Mouse (Mus musculus) limb, embryonic 15.5 days (tissue): ENCODE measurements around the gene Gm42906. TPM values are rescaled to one million over a fixed set of nuclear protein-coding genes. Genes with fewer than 3 reads are reported as not detected.

Experiments
- ATAC-seq: fragments of 200-750 bp; cut with Nextera tagmentation; 2 replicates; pipeline ENCODE4 v1.8.0; 2017; ENCODE audit warnings: low read depth, moderate TSS enrichment; ENCODE audit not compliant: insufficient number of reproducible peaks, low FRiP score, low TSS enrichment
- H3K27ac ChIP-seq: fragments of 300-500 bp; sonication (generic); 2 replicates; pipeline ENCODE4 v1.5.1; 2015; ENCODE audit warnings: moderate library complexity, mild to moderate bottlenecking, inconsistent platforms
- H3K27me3 ChIP-seq: fragments of 300-500 bp; sonication (generic); 2 replicates; pipeline ENCODE4 v1.6.1; 2015; ENCODE audit warnings: inconsistent platforms
- H3K36me3 ChIP-seq: fragments of 300-500 bp; sonication (generic); 2 replicates; pipeline ENCODE4 v1.6.1; 2015; ENCODE audit warnings: inconsistent platforms
- H3K4me1 ChIP-seq: fragments of 300-500 bp; sonication (generic); 2 replicates; pipeline ENCODE4 v1.6.1; 2015; ENCODE audit warnings: inconsistent platforms
- H3K4me2 ChIP-seq: fragments of 300-500 bp; sonication (generic); 2 replicates; pipeline ENCODE4 v1.6.1; 2015; ENCODE audit warnings: mild to moderate bottlenecking, inconsistent platforms
- H3K4me3 ChIP-seq: fragments of 300-500 bp; sonication (generic); 2 replicates; pipeline ENCODE4 v1.5.1; 2015; ENCODE audit warnings: mild to moderate bottlenecking, inconsistent platforms
- H3K9ac ChIP-seq: fragments of 300-500 bp; sonication (generic); 2 replicates; pipeline ENCODE4 v1.6.1; 2015; ENCODE audit warnings: inconsistent platforms
- H3K9me3 ChIP-seq: fragments of 300-500 bp; sonication (generic); 2 replicates; pipeline ENCODE4 v1.6.1; 2016; ENCODE audit warnings: inconsistent platforms
- WGBS: fragments of 180-500 bp; shearing (Covaris S2); methylation state at CpG from one replicate; pipeline ENCODE4 v1.1.7; 2015; 5-methylcytosine and 5-hydroxymethylcytosine counted together
- polyA plus RNA-seq: library from polyadenylated mRNA; unstranded; fragments of >200 nt; fragmentation: Nextera tagmentation; extraction: Ambion mirVana; gene quantifications from 2 replicates; pipeline ENCODE4 v1.2.1, GENCODE M21; 2015

The Gm42906 gene
- polyA plus RNA-seq, 1 experiment from 2014 or later: not detected

DNA sequence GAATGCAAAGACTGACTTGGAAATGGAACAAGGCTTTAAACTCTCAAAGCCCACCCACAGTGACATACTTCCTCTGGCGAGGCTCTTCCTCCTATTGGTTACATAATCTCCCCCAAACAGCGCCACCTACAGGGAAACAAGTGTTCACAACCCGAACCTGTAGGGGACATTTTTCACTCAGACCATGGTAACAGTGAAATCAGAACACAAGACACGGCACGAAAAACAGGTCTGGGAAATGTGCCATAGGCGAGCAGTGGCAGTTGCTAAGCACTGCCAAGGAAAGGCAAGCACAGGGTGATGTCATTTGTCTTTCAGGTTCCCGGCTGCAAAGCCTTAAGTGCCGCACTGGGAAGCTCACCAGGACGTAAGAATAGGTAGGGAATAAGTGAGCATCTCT, 276.4 kb downstream of the Gm42906 start:
- Histone ChIP-seq H3K27ac (no peak overlapping the region), H3K4me1 (peaks cover 16% of the 10 kb centered on the region), H3K4me2 (no peak overlapping the region), H3K4me3 (no peak overlapping the region), H3K9me3 (no peaks in the 10 kb centered on the region), H3K36me3 (no peaks in the 10 kb centered on the region), H3K9ac (no peak overlapping the region), H3K27me3 (no peaks in the 10 kb centered on the region)
- ATAC-seq: no peak
- WGBS: 74% methylated on average over 9 of the region's 9 CpGs

GRCm38 (mm10) chr5:151149509-151149908, 278.5 kb downstream of the Gm42906 start:
- H3K4me2 ChIP-seq: no peak overlapping the region
- H3K36me3 ChIP-seq: no peaks in the 10 kb centered on the region
- no peak overlapping the region for H3K9ac ChIP-seq
- 18% methylated on average over 8 of the region's 8 CpGs for WGBS
- no peak overlapping the region for H3K27ac ChIP-seq
- ATAC-seq: no peak
- no peaks in the 10 kb centered on the region for H3K9me3 ChIP-seq
- H3K4me1 ChIP-seq: peaks cover 5% of the 10 kb centered on the region
- H3K27me3 ChIP-seq: no peaks in the 10 kb centered on the region
- H3K4me3 ChIP-seq: no peak overlapping the region

GRCm38 (mm10) chr5:151148079-151148478, 279.9 kb downstream of the Gm42906 start:
- no peak overlapping the region for H3K4me3 ChIP-seq
- H3K27me3 ChIP-seq: no peaks in the 10 kb centered on the region
- 86% methylated on average over 4 of the region's 4 CpGs for WGBS
- no peak for ATAC-seq
- no peak overlapping the region for H3K9ac ChIP-seq
- H3K4me2 ChIP-seq: no peak overlapping the region
- no peak overlapping the region for H3K27ac ChIP-seq
- no peaks in the 10 kb centered on the region for H3K9me3 ChIP-seq
- peaks cover 13% of the 10 kb centered on the region for H3K4me1 ChIP-seq
- no peaks in the 10 kb centered on the region for H3K36me3 ChIP-seq

DNA sequence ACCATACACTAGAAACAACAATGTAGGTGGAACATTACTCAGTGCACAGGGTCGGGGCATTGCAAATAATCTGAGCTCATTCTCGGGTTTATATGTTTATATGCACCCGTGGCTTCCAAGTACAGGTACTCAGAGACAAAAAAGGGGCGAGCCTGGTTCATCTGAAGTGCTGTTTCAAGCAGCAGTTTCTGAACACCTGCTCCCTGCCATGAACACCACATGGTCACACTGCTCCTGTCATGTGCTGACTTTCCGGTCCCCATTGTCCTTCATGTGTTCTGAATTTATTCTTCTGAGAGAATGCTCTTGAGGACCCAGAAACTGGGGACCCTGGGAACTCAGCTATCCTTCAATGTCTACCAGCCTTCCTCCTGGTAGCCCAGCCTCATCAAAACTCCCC, 282.2 kb downstream of the Gm42906 start:
- H3K4me2 ChIP-seq: no peak overlapping the region
- no peak overlapping the region for H3K27ac ChIP-seq
- H3K36me3 ChIP-seq: no peaks in the 10 kb centered on the region
- peaks cover 23% of the 10 kb centered on the region for H3K4me1 ChIP-seq
- WGBS: 69% methylated on average over 5 of the region's 5 CpGs
- no peaks in the 10 kb centered on the region for H3K27me3 ChIP-seq
- no peak overlapping the region for H3K9ac ChIP-seq
- no peak for ATAC-seq
- no peaks in the 10 kb centered on the region for H3K9me3 ChIP-seq
- H3K4me3 ChIP-seq: no peak overlapping the region

DNA sequence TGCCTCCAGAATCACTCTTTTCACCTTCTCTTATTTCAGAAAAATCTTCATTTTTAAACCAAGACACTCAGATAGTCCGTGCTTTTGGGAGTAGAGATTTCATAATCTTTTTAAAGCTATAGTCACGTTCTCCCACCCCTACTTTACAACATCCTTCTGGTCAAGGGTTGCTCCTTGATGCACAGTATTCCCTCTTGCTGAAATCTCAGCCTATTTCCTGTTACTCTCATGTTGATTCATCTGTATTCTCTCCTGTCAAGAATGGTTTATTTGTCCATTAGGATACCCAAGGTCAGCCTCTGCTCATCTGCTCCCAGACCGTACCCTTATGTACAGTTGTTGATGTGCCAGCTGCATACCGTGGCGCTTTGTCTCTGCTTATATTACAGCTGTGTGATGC, 284.0 kb downstream of the Gm42906 start:
- Histone ChIP-seq H3K27ac (no peak overlapping the region), H3K4me3 (no peak overlapping the region), H3K27me3 (no peaks in the 10 kb centered on the region), H3K4me1 (peaks cover 23% of the 10 kb centered on the region), H3K9me3 (no peaks in the 10 kb centered on the region), H3K36me3 (no peaks in the 10 kb centered on the region), H3K9ac (no peak overlapping the region), H3K4me2 (no peak overlapping the region)
- no peak for ATAC-seq
- 73% methylated on average over 5 of the region's 5 CpGs for WGBS

DNA sequence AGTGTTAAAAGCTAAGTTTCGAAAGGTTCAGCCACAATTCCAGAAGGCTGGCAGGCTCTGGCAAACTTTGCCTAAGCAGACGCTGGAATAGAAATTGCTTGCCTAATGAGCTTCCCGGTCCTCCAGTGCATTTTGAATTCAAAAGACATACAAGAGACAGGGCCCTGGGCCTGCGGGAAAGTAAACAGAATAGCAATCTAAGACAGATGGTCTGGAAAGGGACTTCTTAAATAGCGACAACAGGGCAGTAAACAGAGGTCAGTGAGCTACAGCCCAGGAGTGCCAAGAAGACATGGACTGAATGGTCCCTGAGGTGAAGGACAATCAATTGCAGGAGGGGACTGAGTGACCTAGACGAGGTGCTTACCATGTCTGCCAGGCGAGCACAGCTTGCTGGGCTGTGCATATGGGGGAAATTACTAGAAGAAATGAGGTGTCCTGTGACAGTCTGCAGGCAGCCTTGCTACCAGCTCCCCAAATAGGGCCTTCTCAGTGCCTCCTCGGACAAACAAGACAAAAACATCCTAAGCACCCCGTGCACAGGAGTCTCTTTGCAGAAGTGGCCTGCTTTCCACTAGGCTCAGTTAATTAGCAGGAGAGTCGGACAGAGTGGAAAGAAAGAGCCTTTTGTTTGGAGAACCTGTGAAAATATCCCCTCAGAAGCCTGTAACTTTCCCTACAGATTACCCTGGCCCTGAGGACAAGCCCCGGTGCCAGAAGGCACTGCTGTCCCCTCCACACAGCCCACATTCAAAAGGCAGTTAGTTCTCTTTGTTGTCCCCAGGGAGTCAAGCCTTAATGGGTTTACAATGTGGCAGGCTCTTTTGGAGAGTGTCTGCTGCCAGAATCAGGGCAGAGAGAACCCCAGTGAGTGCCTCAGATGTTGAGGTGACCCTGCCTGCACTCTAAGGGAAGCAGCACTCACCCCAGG, 285.0 kb downstream of the Gm42906 start:
- no peak overlapping the region for H3K9ac ChIP-seq
- ATAC-seq: peak; percentile 30; the same call in 1 of the 2 replicates
- H3K27me3 ChIP-seq: no peaks in the 10 kb centered on the region
- no peak overlapping the region for H3K4me3 ChIP-seq
- 17% methylated on average over 11 of the region's 11 CpGs for WGBS
- no peaks in the 10 kb centered on the region for H3K36me3 ChIP-seq
- H3K9me3 ChIP-seq: no peaks in the 10 kb centered on the region
- H3K4me2 ChIP-seq: no peak overlapping the region
- H3K4me1 ChIP-seq: peaks cover 23% of the 10 kb centered on the region
- H3K27ac ChIP-seq: peak overlapping the region; percentile 80

- H3K36me3 ChIP-seq: no peaks in the 10 kb centered on the region
- H3K27ac ChIP-seq: peak overlapping the region; percentile 80; the same call in 1 of the 2 replicates
- 35% methylated on average over 5 of the region's 5 CpGs for WGBS
- H3K4me3 ChIP-seq: no peak overlapping the region
- no peaks in the 10 kb centered on the region for H3K9me3 ChIP-seq
- H3K9ac ChIP-seq: no peak overlapping the region
- H3K4me1 ChIP-seq: peaks cover 23% of the 10 kb centered on the region
- ATAC-seq: no peak
- H3K4me2 ChIP-seq: no peak overlapping the region
- H3K27me3 ChIP-seq: no peaks in the 10 kb centered on the region
Observed at GRCm38 (mm10) chr5:151142241-151142640, 285.7 kb downstream of the Gm42906 start.

GRCm38 (mm10) chr5:151137901-151138300, 290.1 kb downstream of the Gm42906 start:
- Histone ChIP-seq H3K36me3 (no peaks in the 10 kb centered on the region), H3K4me3 (no peak overlapping the region), H3K9me3 (no peaks in the 10 kb centered on the region), H3K4me1 (peaks cover 27% of the 10 kb centered on the region), H3K9ac (no peak overlapping the region), H3K27ac (no peak overlapping the region), H3K27me3 (no peaks in the 10 kb centered on the region), H3K4me2 (no peak overlapping the region)
- no peak for ATAC-seq
- 76% methylated on average over 5 of the region's 5 CpGs for WGBS

DNA sequence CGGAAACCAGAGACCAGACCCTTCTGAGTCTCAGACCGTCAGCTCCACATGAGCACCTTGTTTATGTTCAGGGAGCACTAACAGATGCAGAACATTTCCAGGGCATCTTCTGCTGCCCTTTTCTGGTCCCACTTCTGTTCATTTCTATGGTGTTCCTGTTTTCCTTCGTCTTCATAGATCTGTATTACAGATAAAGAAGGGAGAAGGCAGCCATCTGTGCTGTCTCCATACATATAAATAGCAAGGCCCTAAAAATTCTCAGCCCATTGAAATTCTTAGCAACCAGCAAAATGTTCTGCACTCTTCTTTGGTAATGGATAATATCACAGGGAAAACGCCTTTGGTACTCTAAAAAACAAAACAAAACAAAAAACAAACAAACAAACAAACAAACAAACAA, 290.7 kb downstream of the Gm42906 start:
- no peak overlapping the region for H3K9ac ChIP-seq
- no peak overlapping the region for H3K4me3 ChIP-seq
- WGBS: 60% methylated on average over 4 of the region's 4 CpGs
- no peaks in the 10 kb centered on the region for H3K27me3 ChIP-seq
- ATAC-seq: no peak
- H3K4me2 ChIP-seq: no peak overlapping the region
- H3K4me1 ChIP-seq: peaks cover 22% of the 10 kb centered on the region
- no peak overlapping the region for H3K27ac ChIP-seq
- H3K36me3 ChIP-seq: no peaks in the 10 kb centered on the region
- no peaks in the 10 kb centered on the region for H3K9me3 ChIP-seq

DNA sequence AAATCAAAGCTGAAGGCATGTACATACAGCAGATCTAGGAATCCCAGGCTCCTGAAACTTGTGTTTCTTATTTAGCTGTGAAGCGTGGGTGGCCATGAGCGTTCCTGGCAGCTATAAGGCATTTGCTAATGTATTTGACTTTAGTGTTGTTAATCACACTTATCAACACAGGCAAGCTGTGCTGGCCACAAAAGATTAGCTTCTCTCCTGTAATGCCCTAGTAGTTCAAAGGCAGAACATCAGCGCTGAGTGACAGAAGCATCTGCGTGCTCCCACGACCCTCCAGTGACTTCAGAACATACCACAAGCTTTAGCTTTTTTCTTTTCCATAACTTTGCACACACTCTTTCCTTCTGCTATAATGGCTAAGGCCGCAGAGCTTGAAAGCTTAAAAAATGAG, 292.0 kb downstream of the Gm42906 start:
- no peaks in the 10 kb centered on the region for H3K36me3 ChIP-seq
- WGBS: 39% methylated on average over 6 of the region's 6 CpGs
- no peaks in the 10 kb centered on the region for H3K27me3 ChIP-seq

GRCm38 (mm10) chr5:151135078-151135826, 292.7 kb downstream of the Gm42906 start:
- peak overlapping the region; percentile 61; the same call in 1 of the 2 replicates for H3K27ac ChIP-seq
- 46% methylated on average over 8 of the region's 8 CpGs for WGBS
- no peak for ATAC-seq
- H3K27me3 ChIP-seq: no peaks in the 10 kb centered on the region
- peaks cover 16% of the 10 kb centered on the region for H3K4me1 ChIP-seq
- H3K36me3 ChIP-seq: no peaks in the 10 kb centered on the region
- H3K4me3 ChIP-seq: no peak overlapping the region
- H3K9ac ChIP-seq: no peak overlapping the region
- no peak overlapping the region for H3K4me2 ChIP-seq
- H3K9me3 ChIP-seq: no peaks in the 10 kb centered on the region

More for the DNA sequence above, 292.0 kb downstream of the Gm42906 start:
- Histone ChIP-seq H3K27ac (peak overlapping the region; percentile 61; the same call in 1 of the 2 replicates), H3K4me1 (peaks cover 16% of the 10 kb centered on the region), H3K9ac (no peak overlapping the region), H3K4me2 (no peak overlapping the region), H3K4me3 (no peak overlapping the region), H3K9me3 (no peaks in the 10 kb centered on the region)
- no peak for ATAC-seq

DNA sequence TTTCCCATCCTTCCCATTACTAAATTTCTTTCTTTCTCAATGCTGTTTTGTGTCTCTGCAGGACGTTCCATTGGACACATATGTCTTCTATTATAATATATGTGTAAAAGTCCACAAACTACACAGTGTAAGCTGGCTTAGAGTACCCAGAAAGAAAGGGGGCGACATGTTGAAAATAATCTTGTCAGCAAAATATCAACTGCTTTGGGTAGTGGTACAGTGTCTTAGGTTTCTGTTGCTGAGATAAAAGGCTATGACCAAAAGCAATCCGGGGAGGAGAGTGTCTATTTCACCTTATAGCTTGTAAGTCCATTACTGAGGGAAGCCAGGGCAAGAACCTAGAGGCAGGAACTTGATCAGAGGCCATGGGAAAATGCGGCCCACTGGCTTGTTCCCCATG, 293.8 kb downstream of the Gm42906 start:
- no peak overlapping the region for H3K4me2 ChIP-seq
- peaks cover 16% of the 10 kb centered on the region for H3K4me1 ChIP-seq
- WGBS: 79% methylated on average over 4 of the region's 4 CpGs
- H3K9me3 ChIP-seq: no peaks in the 10 kb centered on the region
- no peaks in the 10 kb centered on the region for H3K27me3 ChIP-seq
- H3K4me3 ChIP-seq: no peak overlapping the region
- H3K36me3 ChIP-seq: no peaks in the 10 kb centered on the region
- no peak overlapping the region for H3K9ac ChIP-seq
- H3K27ac ChIP-seq: no peak overlapping the region
- no peak for ATAC-seq
